In the genomic region with DNA sequence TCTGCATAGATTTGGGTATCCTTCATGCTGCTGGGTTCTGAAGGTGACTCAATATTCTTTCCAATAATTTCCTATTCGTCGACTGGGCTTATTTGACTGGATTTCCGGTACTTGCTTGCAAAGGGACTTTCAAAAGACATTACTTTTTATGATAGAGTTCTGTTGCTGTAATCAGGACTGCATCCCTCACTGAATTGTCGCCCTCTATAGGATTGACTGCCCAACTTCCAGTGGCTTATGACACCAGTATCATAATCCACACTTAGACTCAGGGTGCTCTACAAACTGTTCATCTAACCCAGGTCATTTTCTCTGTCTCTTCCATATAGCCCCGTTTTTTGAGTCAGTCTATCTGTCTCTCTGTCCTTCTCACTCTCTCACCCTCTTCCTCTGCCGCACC, we compare ENCODE assay signal across 15 mouse cellular contexts.
DNase-seq lines count a peak whose midpoint lies in the region; ATAC-seq and TF ChIP-seq lines count a peak whose summit lies in the region.
"Had no signal": no experiment of that assay in that cellular context is flagged by ENCODE, and none has a peak within 500 bp of the region (broad histone marks: within the 10 kb centered on the region; RNA-seq: fewer than 3 reads in every experiment).

No protein-coding gene starts in this region.

- H3K27ac ChIP-seq in forebrain, postnatal 0 days (ENCODE audit: low read depth, low read length): no peak overlapping the region
- no peak overlapping the region for H3K27ac ChIP-seq in forebrain, embryonic 13.5 days
- H3K27ac ChIP-seq in midbrain, embryonic 14.5 days (replicated peaks; ENCODE audit: low read depth, low read length): no peak overlapping the region
- H3K27ac ChIP-seq in midbrain, embryonic 11.5 days (ENCODE audit: low read depth, low read length): no peak overlapping the region
- H3K27ac ChIP-seq: embryonic facial prominence, embryonic 10.5 days; limb, embryonic 15.5 days had no signal

- H3K4me2 ChIP-seq in forebrain, postnatal 0 days (ENCODE audit: low read depth): no peak overlapping the region
- H3K4me2 ChIP-seq in forebrain, embryonic 13.5 days: no peak overlapping the region
- no peak overlapping the region for H3K4me2 ChIP-seq in midbrain, embryonic 14.5 days (ENCODE audit: low read length)
- H3K4me2 ChIP-seq in midbrain, embryonic 11.5 days: no peak overlapping the region
- H3K4me2 ChIP-seq: limb, embryonic 15.5 days had no signal

- H3K36me3 ChIP-seq in forebrain, postnatal 0 days (ENCODE audit: insufficient read depth): no peaks in the 10 kb centered on the region
- no peaks in the 10 kb centered on the region for H3K36me3 ChIP-seq in forebrain, embryonic 13.5 days (ENCODE audit: poor library complexity, severe bottlenecking)
- no peaks in the 10 kb centered on the region for H3K36me3 ChIP-seq in midbrain, embryonic 14.5 days (ENCODE audit: control insufficient read depth, insufficient read depth, low read length)
- no peaks in the 10 kb centered on the region for H3K36me3 ChIP-seq in midbrain, embryonic 11.5 days (ENCODE audit: control insufficient read depth, insufficient read depth, low read length)
- H3K36me3 ChIP-seq: embryonic facial prominence, embryonic 10.5 days; limb, embryonic 15.5 days had no signal

- H3K9ac ChIP-seq in forebrain, postnatal 0 days: no peak overlapping the region
- no peak overlapping the region for H3K9ac ChIP-seq in forebrain, embryonic 13.5 days
- no peak overlapping the region for H3K9ac ChIP-seq in midbrain, embryonic 14.5 days (replicated peaks; ENCODE audit: low read length)
- no peak overlapping the region for H3K9ac ChIP-seq in midbrain, embryonic 11.5 days (ENCODE audit: low read length)
- H3K9ac ChIP-seq: limb, embryonic 15.5 days had no signal

- no peak for ATAC-seq in forebrain, postnatal 0 days
- ATAC-seq in forebrain, embryonic 13.5 days: no peak
- no peak for ATAC-seq in midbrain, embryonic 14.5 days (ENCODE audit: low FRiP score, low TSS enrichment)
- ATAC-seq in midbrain, embryonic 11.5 days (ENCODE audit: low FRiP score): no peak
- peak; percentile 71 for ATAC-seq in activated CD4-positive, CD25-positive, alpha-beta regulatory T cell, adult 4 months
- ATAC-seq: forebrain, embryonic 14.5 days had no signal

- H3K4me3 ChIP-seq in forebrain, postnatal 0 days (ENCODE audit: low read depth, low read length): no peak overlapping the region
- no peak overlapping the region for H3K4me3 ChIP-seq in forebrain, embryonic 13.5 days
- no peak overlapping the region for H3K4me3 ChIP-seq in midbrain, embryonic 14.5 days (replicated peaks; ENCODE audit: low read depth, low read length)
- H3K4me3 ChIP-seq in midbrain, embryonic 11.5 days (ENCODE audit: low read depth, low read length): no peak overlapping the region
- H3K4me3 ChIP-seq: embryonic facial prominence, embryonic 10.5 days; limb, embryonic 15.5 days had no signal

- 80% methylated on average over 6 of the region's 6 CpGs for WGBS in forebrain, postnatal 0 days
- WGBS in forebrain, embryonic 13.5 days: 79% methylated on average over 6 of the region's 6 CpGs
- 80% methylated on average over 6 of the region's 6 CpGs for WGBS in midbrain, embryonic 14.5 days
- WGBS in midbrain, embryonic 11.5 days: 74% methylated on average over 6 of the region's 6 CpGs

- DNase-seq in forebrain, postnatal 0 days: no peak
- DNase-seq in midbrain, embryonic 14.5 days: peak; percentile 50
- no peak for DNase-seq in midbrain, embryonic 11.5 days (ENCODE audit: low spot score, missing footprints)
- peak; percentile 63 for DNase-seq in naive thymus-derived CD4-positive, alpha-beta T cell, adult 2 months (ENCODE audit: low read depth)
- DNase-seq in cerebellum, postnatal 4 days (ENCODE audit: low spot score in 2 of 2): no peak
- no peak for DNase-seq in adrenal gland, postnatal 4 days (ENCODE audit: low spot score in 2 of 2)
- DNase-seq: gastrocnemius, postnatal 36 days; heart, postnatal 10 days; kidney, adult 18-20 months; layer of hippocampus, postnatal 36 days had no signal

- peaks cover 20% of the 10 kb centered on the region; the same call in 1 of the 2 replicates for H3K4me1 ChIP-seq in forebrain, postnatal 0 days (ENCODE audit: insufficient read depth)
- peaks cover 10% of the 10 kb centered on the region; the same call in 1 of the 2 replicates for H3K4me1 ChIP-seq in forebrain, embryonic 13.5 days
- H3K4me1 ChIP-seq in midbrain, embryonic 14.5 days (ENCODE audit: control insufficient read depth, insufficient read depth, low read length): peaks cover 4% of the 10 kb centered on the region; the same call in 1 of the 2 replicates
- 0 out of 2 replicates have a peak, but pooled peaks cover 8% of the 10 kb centered on the region for H3K4me1 ChIP-seq in midbrain, embryonic 11.5 days (ENCODE audit: control insufficient read depth, insufficient read depth, low read length)
- H3K4me1 ChIP-seq: embryonic facial prominence, embryonic 10.5 days had no signal

- no peaks in the 10 kb centered on the region for H3K9me3 ChIP-seq in forebrain, postnatal 0 days (ENCODE audit: low read length)
- no peaks in the 10 kb centered on the region for H3K9me3 ChIP-seq in forebrain, embryonic 13.5 days (replicated peaks)
- H3K9me3 ChIP-seq in midbrain, embryonic 14.5 days (ENCODE audit: control insufficient read depth, low read length): no peaks in the 10 kb centered on the region
- no peaks in the 10 kb centered on the region for H3K9me3 ChIP-seq in midbrain, embryonic 11.5 days (ENCODE audit: control insufficient read depth, low read length)
- H3K9me3 ChIP-seq: embryonic facial prominence, embryonic 10.5 days; limb, embryonic 15.5 days had no signal

- peak; percentile 46 for TF ChIP-seq CTCF in forebrain, postnatal 0 days (IDR thresholded peaks at IDR 0.05; ENCODE audit: low read depth)

- H3K27me3 ChIP-seq in forebrain, postnatal 0 days (ENCODE audit: insufficient read depth, low read length): no peaks in the 10 kb centered on the region
- no peaks in the 10 kb centered on the region for H3K27me3 ChIP-seq in forebrain, embryonic 13.5 days
- no peaks in the 10 kb centered on the region for H3K27me3 ChIP-seq in midbrain, embryonic 14.5 days (ENCODE audit: control insufficient read depth, insufficient read depth, low read length)
- no peaks in the 10 kb centered on the region for H3K27me3 ChIP-seq in midbrain, embryonic 11.5 days (ENCODE audit: control insufficient read depth, insufficient read depth, low read length)
- H3K27me3 ChIP-seq: limb, embryonic 15.5 days had no signal

Comparison
In these comparisons a context has a peak if more than half of its experiments do, and no peak if none do; other contexts are left out.
1. DNase-seq: peak in midbrain, embryonic 14.5 days (single experiment) and naive thymus-derived CD4-positive, alpha-beta T cell, adult 2 months (single experiment); none in forebrain, postnatal 0 days (single experiment), midbrain, embryonic 11.5 days (single experiment), cerebellum, postnatal 4 days (0 of 2) and adrenal gland, postnatal 4 days (0 of 2).